8 mouse cellular contexts compared by ENCODE assay signal in genomic region chr1:151754881-151755659, GRCm38 (mm10). TPM values are rescaled to one million over a fixed set of nuclear protein-coding genes. Genes with fewer than 3 reads are reported as not detected.
DNase-seq lines count a peak whose midpoint lies in the region; ATAC-seq lines count a peak whose summit lies in the region.

Gene Edem3, plus strand, starts transcription at chr1:151755371.

- no peaks in the 10 kb centered on the region for H3K9me3 ChIP-seq in hindbrain, embryonic 14.5 days (ENCODE audit: control insufficient read depth, low read length)

- H3K4me3 ChIP-seq in hindbrain, embryonic 14.5 days (replicated peaks; ENCODE audit: low read length) = peak within 1 kb of the TSS; percentile 70

- no peaks in the 10 kb centered on the region for H3K27me3 ChIP-seq in hindbrain, embryonic 14.5 days (ENCODE audit: control insufficient read depth, insufficient read depth, low read length)

- peaks cover 6% of the 10 kb centered on the region for H3K36me3 ChIP-seq in hindbrain, embryonic 14.5 days (replicated peaks; ENCODE audit: control insufficient read depth, insufficient read depth)

- peaks cover 14% of the 10 kb centered on the region for H3K4me1 ChIP-seq in hindbrain, embryonic 14.5 days (replicated peaks; ENCODE audit: control insufficient read depth, insufficient read depth, low read length)

- H3K27ac ChIP-seq in hindbrain, embryonic 14.5 days = peak within 1 kb of the TSS; percentile 88

- H3K9ac ChIP-seq in hindbrain, embryonic 14.5 days = peak within 1 kb of the TSS; percentile 70

- ATAC-seq in hindbrain, embryonic 14.5 days (ENCODE audit: low FRiP score) = peak; percentile 99

- DNase-seq in R1 (ENCODE audit: low read depth, low spot score) = peak; percentile 100
- DNase-seq in cerebellum, postnatal 25 days = peak; percentile 95 to 97
- DNase-seq in frontal cortex, postnatal 25 days (ENCODE audit: low spot score in 2 of 2) = peak; percentile 89 to 96
- DNase-seq in hindbrain, embryonic 14.5 days (ENCODE audit: low spot score) = peak; percentile 95
- DNase-seq in layer of hippocampus, postnatal 36 days = peak; percentile 98 to 99
- DNase-seq in lung, postnatal 36 days = peak; percentile 99
- DNase-seq in retina, postnatal 1 day = peak; percentile 100
- peak; percentile 92 to 99 for DNase-seq in urinary bladder, adult 18-20 months (ENCODE audit: low spot score in 2 of 2)

- H3K4me2 ChIP-seq in hindbrain, embryonic 14.5 days (replicated peaks) = peak within 1 kb of the TSS; percentile 89

- WGBS in hindbrain, embryonic 14.5 days = under 1% methylated on average over 64 of the region's 64 CpGs

RNA-seq across cellular contexts. Expression of gene Edem3, which starts in this region (rescaled TPM):
- polyA plus RNA-seq in hindbrain, embryonic 14.5 days (2014; fragmentation: Nextera tagmentation; extraction: Ambion mirVana) = 28.3 and 34.6 TPM in 2 replicates
- 10 to 100 TPM; 40.6 to 41.1 TPM for total RNA-seq in layer of hippocampus, postnatal 36 days (2021)

Comparison
In these comparisons a context has a peak if more than half of its experiments do, and no peak if none do; other contexts are left out.
1. Peak in every context shown above with its lines: DNase-seq, ATAC-seq, H3K4me3 ChIP-seq and H3K27ac ChIP-seq.